In the genomic region with DNA sequence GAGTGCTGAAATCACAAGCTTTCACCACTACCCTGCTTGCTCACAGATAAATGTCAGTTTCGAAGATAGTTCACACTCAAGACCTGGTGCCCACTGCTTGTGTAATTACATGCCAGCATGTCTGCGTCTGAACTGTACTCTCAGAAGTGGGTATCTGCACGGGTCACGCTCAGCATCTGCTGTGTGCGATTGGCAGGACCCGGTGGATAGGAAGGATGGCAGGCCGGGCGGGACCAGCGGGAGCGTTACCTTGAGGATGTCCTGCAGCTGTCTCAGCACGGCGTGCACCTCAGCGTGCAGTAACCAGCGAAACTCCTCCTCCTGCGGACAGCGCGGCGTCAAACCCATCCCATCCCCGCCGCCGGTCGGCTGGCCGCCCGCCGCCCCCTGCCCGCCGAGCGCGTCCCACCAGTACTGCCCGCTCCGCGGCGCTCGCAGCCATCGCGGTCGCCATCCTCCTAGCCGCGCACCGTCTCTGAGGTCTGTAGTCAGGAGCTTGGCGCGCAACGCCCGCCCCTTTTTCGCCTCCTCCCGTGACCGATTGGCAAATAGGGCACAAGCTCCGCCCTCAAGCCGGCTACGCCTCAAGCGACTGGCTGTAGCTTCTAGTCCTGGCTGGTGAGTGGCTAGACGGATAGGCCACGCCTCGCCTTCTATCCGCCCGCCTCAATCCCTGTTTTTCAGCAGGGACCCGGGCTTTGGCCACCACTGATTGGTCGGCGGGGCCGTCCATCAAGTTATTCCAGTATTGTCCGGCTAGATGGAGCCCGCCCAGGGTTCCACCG, we compare ENCODE assay signal across 8 mouse cellular contexts. TPM values are rescaled to one million over a fixed set of nuclear protein-coding genes. Genes with fewer than 3 reads are reported as not detected.
DNase-seq lines count a peak whose midpoint lies in the region; ATAC-seq and TF ChIP-seq lines count a peak whose summit lies in the region.

TSS of gene Rogdi (minus strand) at position 500 of the 785 bp plus-strand sequence.

- H3K9me3 ChIP-seq in CH12.LX (replicated peaks; ENCODE audit: low read length) = no peaks in the 10 kb centered on the region
- no peaks in the 10 kb centered on the region for H3K9me3 ChIP-seq in forebrain, embryonic 11.5 days (ENCODE audit: control insufficient read depth, low read length)
- no peaks in the 10 kb centered on the region for H3K9me3 ChIP-seq in heart, embryonic 16.5 days (replicated peaks; ENCODE audit: control insufficient read depth, low read length)
- H3K9me3 ChIP-seq in liver, embryonic 15.5 days (replicated peaks) = no peaks in the 10 kb centered on the region
- no peaks in the 10 kb centered on the region for H3K9me3 ChIP-seq in neural tube, embryonic 12.5 days

- peak within 1 kb of the TSS; percentile 90 for H3K4me2 ChIP-seq in CH12.LX (ENCODE audit: insufficient read depth, low read depth, poor library complexity, severe bottlenecking)
- peak within 1 kb of the TSS; percentile 89 for H3K4me2 ChIP-seq in forebrain, embryonic 11.5 days (ENCODE audit: low read depth, low read length, severe bottlenecking)
- peak within 1 kb of the TSS; percentile 95 for H3K4me2 ChIP-seq in heart, embryonic 16.5 days (ENCODE audit: low read depth, low read length)
- H3K4me2 ChIP-seq in liver, embryonic 15.5 days = peak within 1 kb of the TSS; percentile 94
- peak within 1 kb of the TSS; percentile 78 for H3K4me2 ChIP-seq in neural tube, embryonic 12.5 days (replicated peaks)

- no peaks in the 10 kb centered on the region for H3K27me3 ChIP-seq in CH12.LX (replicated peaks)
- H3K27me3 ChIP-seq in forebrain, embryonic 11.5 days (ENCODE audit: control insufficient read depth, insufficient read depth, low read length) = no peaks in the 10 kb centered on the region
- no peaks in the 10 kb centered on the region for H3K27me3 ChIP-seq in heart, embryonic 16.5 days (ENCODE audit: control insufficient read depth, insufficient read depth, low read length)
- H3K27me3 ChIP-seq in liver, embryonic 15.5 days = peaks cover 10% of the 10 kb centered on the region; the same call in 1 of the 2 replicates
- no peaks in the 10 kb centered on the region for H3K27me3 ChIP-seq in neural tube, embryonic 12.5 days (replicated peaks)

- in situ Hi-C loops in CH12.LX (cut with MboI; ENCODE audit: low pct_ligation_motif_present, low pct_unique_long_range_greater_than_20kb, low sequenced_read_pairs) = no loop called here

- H3K36me3 ChIP-seq in CH12.LX (replicated peaks in 1 of 2; ENCODE audit: control insufficient read depth in 1 of 2, insufficient read depth in 1 of 2, low read length in 1 of 2) = peaks cover 45 to 67% of the 10 kb centered on the region in 2 experiments
- peaks cover 5% of the 10 kb centered on the region; the same call in 1 of the 2 replicates for H3K36me3 ChIP-seq in forebrain, embryonic 11.5 days (ENCODE audit: control insufficient read depth, insufficient read depth, low read length)
- peaks cover 35% of the 10 kb centered on the region for H3K36me3 ChIP-seq in heart, embryonic 16.5 days (ENCODE audit: control insufficient read depth, insufficient read depth)
- peaks cover 45% of the 10 kb centered on the region for H3K36me3 ChIP-seq in liver, embryonic 15.5 days (replicated peaks)
- peaks cover 51% of the 10 kb centered on the region for H3K36me3 ChIP-seq in neural tube, embryonic 12.5 days

- peak; percentile 100 for ATAC-seq in forebrain, embryonic 11.5 days (replicated peaks; ENCODE audit: low FRiP score)
- peak; percentile 99 for ATAC-seq in heart, embryonic 16.5 days (replicated peaks; ENCODE audit: extremely low read depth, insufficient read depth, low FRiP score)
- peak; percentile 90 for ATAC-seq in liver, embryonic 15.5 days (ENCODE audit: insufficient read depth)
- ATAC-seq in neural tube, embryonic 12.5 days (ENCODE audit: low FRiP score, low read depth) = peak; percentile 98

- TF ChIP-seq CTCF in CH12.LX (conservative IDR thresholded peaks at IDR 0.05 in 1 of 2, IDR thresholded peaks at IDR 0.05 in 1 of 2; ENCODE audit: low read depth in 2 of 2, low read length in 2 of 2) = peak in 1 of 2 experiments; percentile 49; a peak in 2 of 4 replicates

- TF ChIP-seq RAD21 in CH12.LX (IDR thresholded peaks at IDR 0.05; ENCODE audit: low read depth, low read length) = no peak

- DNase-seq in CH12.LX (ENCODE audit: extremely low read depth) = peak; percentile 100
- DNase-seq in c-Kit-positive CD71-positive TER-119-negative erythroid progenitor cells, embryonic 14.5 days (ENCODE audit: low read depth) = peak; percentile 95
- peak; percentile 99 for DNase-seq in forebrain, embryonic 11.5 days (ENCODE audit: low spot score)
- DNase-seq in kidney, postnatal 36 days = peak; percentile 99 to 100
- DNase-seq in telencephalon, adult 2 months (ENCODE audit: low read depth, low spot score) = peak; percentile 99

- H3K4me1 ChIP-seq in CH12.LX (ENCODE audit: control insufficient read depth in 1 of 2, insufficient read depth in 2 of 2) = peaks cover 19 to 48% of the 10 kb centered on the region in 2 experiments
- peaks cover 5% of the 10 kb centered on the region; the same call in 1 of the 2 replicates for H3K4me1 ChIP-seq in forebrain, embryonic 11.5 days (replicated peaks; ENCODE audit: control insufficient read depth, insufficient read depth, low read length)
- H3K4me1 ChIP-seq in heart, embryonic 16.5 days (ENCODE audit: control insufficient read depth, insufficient read depth, low read length) = peaks cover 6% of the 10 kb centered on the region
- H3K4me1 ChIP-seq in liver, embryonic 15.5 days (replicated peaks) = peaks cover 47% of the 10 kb centered on the region
- peaks cover 14% of the 10 kb centered on the region for H3K4me1 ChIP-seq in neural tube, embryonic 12.5 days

- TF ChIP-seq EP300 in CH12.LX (IDR thresholded peaks at IDR 0.05; ENCODE audit: low read length) = no peak

- peak within 1 kb of the TSS; percentile 68 to 97 (median 68) for H3K4me3 ChIP-seq in CH12.LX (replicated peaks in 1 of 3; ENCODE audit: low read depth in 2 of 3, low read length in 2 of 3, poor library complexity in 1 of 3)
- peak within 1 kb of the TSS; percentile 57 for H3K4me3 ChIP-seq in forebrain, embryonic 11.5 days (ENCODE audit: low read depth, low read length)
- H3K4me3 ChIP-seq in heart, embryonic 16.5 days (ENCODE audit: low read length) = peak within 1 kb of the TSS; percentile 78
- H3K4me3 ChIP-seq in liver, embryonic 15.5 days (replicated peaks) = peak within 1 kb of the TSS; percentile 72
- H3K4me3 ChIP-seq in neural tube, embryonic 12.5 days = peak within 1 kb of the TSS; percentile 45

- dilution Hi-C loops in CH12.LX (cut with MboI; ENCODE audit: extremely low pct_ligation_motif_present, extremely low pct_unique_long_range_greater_than_20kb, low sequenced_read_pairs) = no loop called here

- H3K79me2 ChIP-seq in CH12.LX (replicated peaks; ENCODE audit: control insufficient read depth, extremely low read depth, insufficient read depth, poor library complexity, severe bottlenecking) = no peaks in the 10 kb centered on the region

- peak within 1 kb of the TSS; percentile 11; the same call in 1 of the 2 replicates for H3K9ac ChIP-seq in CH12.LX (ENCODE audit: insufficient read depth, low read depth)
- H3K9ac ChIP-seq in forebrain, embryonic 11.5 days (ENCODE audit: low read length) = peak within 1 kb of the TSS; percentile 63
- peak within 1 kb of the TSS; percentile 79 for H3K9ac ChIP-seq in heart, embryonic 16.5 days (ENCODE audit: low read length)
- H3K9ac ChIP-seq in liver, embryonic 15.5 days = peak within 1 kb of the TSS; percentile 65
- peak within 1 kb of the TSS; percentile 59 for H3K9ac ChIP-seq in neural tube, embryonic 12.5 days

- H3K27ac ChIP-seq in CH12.LX (ENCODE audit: insufficient read depth, low read depth) = peak within 1 kb of the TSS; percentile 78
- no peak within 1 kb of the TSS for H3K27ac ChIP-seq in forebrain, embryonic 11.5 days (ENCODE audit: low read depth, low read length)
- peak within 1 kb of the TSS; percentile 51 for H3K27ac ChIP-seq in heart, embryonic 16.5 days (ENCODE audit: low read length)
- peak within 1 kb of the TSS; percentile 58 for H3K27ac ChIP-seq in liver, embryonic 15.5 days (replicated peaks)
- H3K27ac ChIP-seq in neural tube, embryonic 12.5 days = no peak within 1 kb of the TSS; the same call in 1 of the 2 replicates

- under 1% methylated on average over 61 of the region's 63 CpGs for WGBS in forebrain, embryonic 11.5 days
- under 1% methylated on average over 62 of the region's 63 CpGs for WGBS in heart, embryonic 16.5 days
- WGBS in liver, embryonic 15.5 days (ENCODE audit: insufficient replicate concordance) = under 1% methylated on average over 63 of the region's 63 CpGs
- WGBS in neural tube, embryonic 12.5 days = 1% methylated on average over 62 of the region's 63 CpGs

- peak; percentile 85 for TF ChIP-seq POLR2A in CH12.LX (IDR thresholded peaks at IDR 0.05; ENCODE audit: low read depth, low read length)

TF ChIP-seq in CH12.LX, 34 proteins besides CTCF, POLR2A, EP300 and RAD21 (continues in another document):
- peak; percentile 28 for TF ChIP-seq USF1 (IDR thresholded peaks at IDR 0.05; ENCODE audit: low read depth, low read length)
- TF ChIP-seq ZC3H11A (IDR thresholded peaks at IDR 0.05; ENCODE audit: low read depth, low read length) = no peak
- TF ChIP-seq SMC3 (IDR thresholded peaks at IDR 0.05; ENCODE audit: low read depth, low read length) = peak; percentile 21
- no peak; the same call in 1 of the 2 replicates for TF ChIP-seq UBTF (IDR thresholded peaks at IDR 0.05; ENCODE audit: low read depth, low read length)
- peak; percentile 81 for TF ChIP-seq TCF12 (IDR thresholded peaks at IDR 0.05; ENCODE audit: low read depth, low read length)
- TF ChIP-seq CHD1 (IDR thresholded peaks at IDR 0.05; ENCODE audit: low read depth, low read length) = no peak
- TF ChIP-seq MYC (IDR thresholded peaks at IDR 0.05; ENCODE audit: low read depth, low read length) = no peak
- peak; percentile 96 for TF ChIP-seq ZMIZ1 (IDR thresholded peaks at IDR 0.05; ENCODE audit: low read depth, low read length)
- 0 out of 2 replicates have a peak, but pooled peaks have one; percentile 36 for TF ChIP-seq TBP (conservative IDR thresholded peaks at IDR 0.05; ENCODE audit: low read depth, low read length)
- no peak for TF ChIP-seq MAZ (IDR thresholded peaks at IDR 0.05; ENCODE audit: low read depth, low read length)
- no peak for TF ChIP-seq MAFK (IDR thresholded peaks at IDR 0.05; ENCODE audit: insufficient replicate concordance, low read length)
- peak; percentile 68; the same call in 1 of the 2 replicates for TF ChIP-seq BHLHE40 (IDR thresholded peaks at IDR 0.05; ENCODE audit: low read depth, low read length)
- TF ChIP-seq ELF1 (IDR thresholded peaks at IDR 0.05; ENCODE audit: low read depth, low read length) = peak; percentile 59; the same call in 1 of the 2 replicates

RNA-seq across cellular contexts. Expression of gene Rogdi, which starts in this region (rescaled TPM):
- total RNA-seq in CH12.LX (2012; rRNA removed) (27.7 and 33.4 TPM in 2 replicates), CH12.LX (2014; rRNA removed) (21.5 and 25.1 TPM in 2 replicates)
- polyA plus RNA-seq in CH12.LX (2012; ENCODE audit: insufficient read length, low read depth) = 121 and 130 TPM in 2 replicates
- polyA plus RNA-seq in forebrain, embryonic 11.5 days (2014; fragmentation: Nextera tagmentation; extraction: Ambion mirVana) = 74.1 and 81.6 TPM in 2 replicates
- 55.1 and 58.9 TPM in 2 replicates for polyA plus RNA-seq in heart, embryonic 16.5 days (2015; fragmentation: Nextera tagmentation; extraction: Ambion mirVana)
- 65.2 and 78.7 TPM in 2 replicates for polyA plus RNA-seq in liver, embryonic 15.5 days (2015; fragmentation: Nextera tagmentation; extraction: Ambion mirVana)
- polyA plus RNA-seq in neural tube, embryonic 12.5 days (2016; fragmentation: Nextera tagmentation; extraction: Ambion mirVana) = 121 and 124 TPM in 2 replicates

Comparison
In these comparisons a context has a peak if more than half of its experiments do, and no peak if none do; other contexts are left out.
1. H3K27ac ChIP-seq: peak in CH12.LX (single experiment), heart, embryonic 16.5 days (single experiment) and liver, embryonic 15.5 days (single experiment); none in forebrain, embryonic 11.5 days (single experiment) and neural tube, embryonic 12.5 days (single experiment).
2. H3K9ac ChIP-seq: peak in every context shown above with its lines; median percentile 79 in heart, embryonic 16.5 days; 65 in liver, embryonic 15.5 days; 63 in forebrain, embryonic 11.5 days; 59 in neural tube, embryonic 12.5 days; 11 in CH12.LX.
3. Peak in every context shown above with its lines, with median percentiles within 50 percentile points of each other: DNase-seq, H3K4me2 ChIP-seq, H3K4me3 ChIP-seq and ATAC-seq.